Mouse (Mus musculus): ENCODE data around the gene Acot2. TPM values are rescaled to one million over a fixed set of nuclear protein-coding genes. Genes with fewer than 3 reads are reported as not detected.
"Not testable (repeated sequence)": the region's sequence is repeated elsewhere in the genome, so short reads cannot be mapped to it uniquely, and the experiment has no call there.

The Acot2 gene
- total RNA-seq, 1 experiment: 3.7 TPM

DNA sequence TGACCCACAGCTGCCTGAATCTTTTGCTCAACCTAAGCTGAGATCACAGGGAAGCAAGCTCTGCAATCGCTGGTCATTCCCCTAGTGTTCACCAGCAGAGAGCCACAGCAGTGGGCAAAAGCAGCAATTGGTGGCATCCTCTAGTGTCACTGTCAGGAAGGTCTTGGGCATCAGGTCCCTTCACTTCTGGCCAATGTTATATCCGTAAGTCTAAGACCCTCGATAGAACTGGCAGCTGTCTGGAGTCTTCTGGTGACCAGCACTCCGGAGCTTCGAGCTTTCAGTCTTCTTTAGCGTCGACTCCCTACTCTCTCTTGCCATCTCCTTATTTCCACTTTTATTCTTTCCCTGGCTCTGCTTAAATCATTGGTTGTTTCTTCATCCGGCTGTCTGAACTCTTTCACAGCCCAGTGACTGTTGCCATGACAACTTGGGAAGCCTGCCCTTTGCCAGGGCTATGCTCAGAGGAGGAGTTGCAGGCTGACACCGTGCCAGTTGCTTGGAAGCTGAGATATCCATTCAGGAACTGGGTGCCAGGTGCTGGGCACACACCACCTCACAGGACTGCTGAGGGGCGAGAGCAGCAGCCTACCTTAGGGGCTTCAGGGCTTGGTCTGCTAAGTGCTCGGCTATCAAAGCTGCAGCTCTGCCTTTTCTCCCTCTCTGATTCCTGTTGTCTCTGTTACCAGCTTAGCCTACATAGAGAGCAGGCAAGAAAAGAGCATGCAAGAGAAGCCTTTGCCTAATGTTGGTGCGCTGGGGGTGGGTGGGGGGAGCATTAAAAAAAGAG is 23.8 kb downstream of the Acot2 start:
- in situ Hi-C loops (cut with MboI; ENCODE audit: low sequenced_read_pairs in 2 of 2, unreplicated experiment in 2 of 2): no loop called here
- TF ChIP-seq ZC3H11A (IDR thresholded peaks at IDR 0.05; ENCODE audit: borderline replicate concordance, low read depth, low read length) (no peak), HCFC1 (IDR thresholded peaks at IDR 0.05; ENCODE audit: borderline replicate concordance, insufficient read depth, low read length) (no peak), MAFK (IDR thresholded peaks at IDR 0.05; ENCODE audit: insufficient read depth, low read depth, low read length) (no peak), ZNF384 (IDR thresholded peaks at IDR 0.05; ENCODE audit: low read depth, low read length) (no peak)
- H3K9me3 ChIP-seq (ENCODE audit: control insufficient read depth, insufficient read depth, low read depth, low read length): no peaks in the 10 kb centered on the region
- DNase-seq (ENCODE audit: low read depth, low spot score): no peak
- H3K36me3 ChIP-seq (ENCODE audit: control insufficient read depth, insufficient read depth, low read length, poor library complexity, severe bottlenecking): no peaks in the 10 kb centered on the region; the same call in 1 of the 2 replicates
- no peak overlapping the region for H3K9ac ChIP-seq (ENCODE audit: insufficient read depth, low read depth, low read length, poor library complexity, severe bottlenecking)
- no peak overlapping the region for H3K4me3 ChIP-seq (ENCODE audit: insufficient read depth in 1 of 2, low read depth in 1 of 2, low read length in 2 of 2, poor library complexity in 1 of 2, severe bottlenecking in 1 of 2)
- H3K27ac ChIP-seq (ENCODE audit: insufficient read depth, low read depth, low read length, poor library complexity, severe bottlenecking): no peak overlapping the region
- H3K4me1 ChIP-seq (ENCODE audit: control insufficient read depth in 2 of 2, insufficient read depth in 2 of 2, low read length in 2 of 2, poor library complexity in 1 of 2): peaks cover 0 to 2% of the 10 kb centered on the region in 2 experiments; a peak in 2 of 4 replicates

DNA sequence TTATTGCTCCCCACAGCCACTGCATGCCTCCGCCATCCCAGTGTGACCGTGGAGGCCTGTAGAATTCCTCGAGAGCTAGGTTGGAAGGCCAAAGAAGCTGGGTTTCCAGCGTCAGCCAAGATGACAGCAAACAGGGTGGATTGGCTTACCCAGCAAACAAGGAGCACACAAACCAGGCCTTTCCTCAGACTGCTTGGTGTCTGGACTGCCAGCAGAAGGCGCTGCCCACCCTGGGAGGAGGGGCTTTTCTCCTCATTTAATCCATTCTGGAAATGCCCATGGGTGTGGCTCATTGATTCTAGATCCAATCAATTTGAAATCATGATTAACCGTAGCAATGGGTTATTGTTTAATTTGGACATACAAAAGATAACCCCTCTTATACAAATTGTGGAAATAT is 25.5 kb downstream of the Acot2 start:
- H3K9ac ChIP-seq (ENCODE audit: insufficient read depth, low read depth, low read length, poor library complexity, severe bottlenecking): no peak overlapping the region
- in situ Hi-C loops (cut with MboI; ENCODE audit: low sequenced_read_pairs in 2 of 2, unreplicated experiment in 2 of 2): no loop called here
- H3K27ac ChIP-seq (ENCODE audit: insufficient read depth, low read depth, low read length, poor library complexity, severe bottlenecking): no peak overlapping the region
- H3K36me3 ChIP-seq (ENCODE audit: control insufficient read depth, insufficient read depth, low read length, poor library complexity, severe bottlenecking): no peaks in the 10 kb centered on the region; the same call in 1 of the 2 replicates
- TF ChIP-seq CHD2 (IDR thresholded peaks at IDR 0.05; ENCODE audit: low read depth, low read length) (no peak), ZC3H11A (IDR thresholded peaks at IDR 0.05; ENCODE audit: borderline replicate concordance, low read depth, low read length) (no peak), HCFC1 (IDR thresholded peaks at IDR 0.05; ENCODE audit: borderline replicate concordance, insufficient read depth, low read length) (no peak), ZNF384 (IDR thresholded peaks at IDR 0.05; ENCODE audit: low read depth, low read length) (no peak), MAFK (IDR thresholded peaks at IDR 0.05; ENCODE audit: insufficient read depth, low read depth, low read length) (no peak)
- no peaks in the 10 kb centered on the region; the same call in 1 of the 2 replicates for H3K9me3 ChIP-seq (ENCODE audit: control insufficient read depth, insufficient read depth, low read depth, low read length)
- no peak overlapping the region for H3K4me3 ChIP-seq (ENCODE audit: insufficient read depth in 1 of 2, low read depth in 1 of 2, low read length in 2 of 2, poor library complexity in 1 of 2, severe bottlenecking in 1 of 2)
- DNase-seq (ENCODE audit: low read depth, low spot score): no peak
- peaks cover 0 to 2% of the 10 kb centered on the region in 2 experiments; a peak in 2 of 4 replicates for H3K4me1 ChIP-seq (ENCODE audit: control insufficient read depth in 2 of 2, insufficient read depth in 2 of 2, low read length in 2 of 2, poor library complexity in 1 of 2)

DNA sequence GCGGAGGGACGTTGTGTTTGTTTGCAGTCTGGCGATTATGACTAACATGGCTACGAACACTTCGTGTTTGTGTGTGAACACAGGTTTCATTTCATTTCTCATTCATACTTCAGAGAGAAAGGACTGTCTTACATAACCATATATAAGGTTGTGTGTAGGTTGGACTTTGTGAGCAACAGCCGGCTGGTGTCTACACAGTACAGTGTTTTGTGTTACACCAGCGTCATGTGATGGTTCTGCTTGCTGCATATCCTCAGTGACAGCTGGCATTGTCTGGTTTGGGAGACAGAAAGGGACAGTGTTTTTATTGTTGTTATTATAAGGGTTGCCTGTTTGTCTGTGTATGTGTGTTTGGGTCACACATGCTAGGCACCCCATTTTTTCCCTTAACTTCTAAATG is 26.0 kb downstream of the Acot2 start:
- no peaks in the 10 kb centered on the region; the same call in 1 of the 2 replicates for H3K9me3 ChIP-seq (ENCODE audit: control insufficient read depth, insufficient read depth, low read depth, low read length)
- H3K27ac ChIP-seq (ENCODE audit: insufficient read depth, low read depth, low read length, poor library complexity, severe bottlenecking): no peak overlapping the region
- no peak for DNase-seq (ENCODE audit: low read depth, low spot score)
- TF ChIP-seq CHD2 (IDR thresholded peaks at IDR 0.05; ENCODE audit: low read depth, low read length): no peak
- no peak for TF ChIP-seq MAFK (IDR thresholded peaks at IDR 0.05; ENCODE audit: insufficient read depth, low read depth, low read length)
- no peak for TF ChIP-seq HCFC1 (IDR thresholded peaks at IDR 0.05; ENCODE audit: borderline replicate concordance, insufficient read depth, low read length)
- TF ChIP-seq ZC3H11A (IDR thresholded peaks at IDR 0.05; ENCODE audit: borderline replicate concordance, low read depth, low read length): no peak
- TF ChIP-seq ZNF384 (IDR thresholded peaks at IDR 0.05; ENCODE audit: low read depth, low read length): no peak
- H3K4me1 ChIP-seq (ENCODE audit: control insufficient read depth in 2 of 2, insufficient read depth in 2 of 2, low read length in 2 of 2, poor library complexity in 1 of 2): peaks cover 0 to 2% of the 10 kb centered on the region in 2 experiments; a peak in 2 of 4 replicates
- in situ Hi-C loops (cut with MboI; ENCODE audit: low sequenced_read_pairs in 2 of 2, unreplicated experiment in 2 of 2): no loop called here
- H3K36me3 ChIP-seq (ENCODE audit: control insufficient read depth, insufficient read depth, low read length, poor library complexity, severe bottlenecking): no peaks in the 10 kb centered on the region; the same call in 1 of the 2 replicates
- H3K9ac ChIP-seq (ENCODE audit: insufficient read depth, low read depth, low read length, poor library complexity, severe bottlenecking): no peak overlapping the region
- no peak overlapping the region for H3K4me3 ChIP-seq (ENCODE audit: insufficient read depth in 1 of 2, low read depth in 1 of 2, low read length in 2 of 2, poor library complexity in 1 of 2, severe bottlenecking in 1 of 2)

DNA sequence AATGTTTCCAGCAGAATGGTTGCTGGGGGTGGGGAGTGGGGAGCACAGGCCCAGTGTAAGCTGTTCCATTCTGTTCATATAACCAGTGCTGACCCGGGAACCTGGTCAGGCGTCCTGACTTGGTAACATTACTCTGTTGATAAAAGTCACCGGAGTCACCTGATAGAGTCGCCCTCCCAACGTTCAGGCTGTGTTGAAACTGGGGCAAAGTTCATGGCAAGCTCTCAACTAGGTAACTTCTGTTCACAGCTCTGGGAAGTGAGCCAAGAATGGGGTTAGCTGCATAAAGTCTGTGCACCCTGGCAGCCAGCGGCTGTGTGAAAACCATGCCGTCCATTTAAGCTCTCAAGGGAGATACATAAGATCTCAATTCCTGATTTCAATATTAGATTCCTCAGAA is 32.9 kb downstream of the Acot2 start:
- H3K27ac ChIP-seq (ENCODE audit: insufficient read depth, low read depth, low read length, poor library complexity, severe bottlenecking); H3K36me3 ChIP-seq (ENCODE audit: control insufficient read depth, insufficient read depth, low read length, poor library complexity, severe bottlenecking); H3K4me1 ChIP-seq (ENCODE audit: control insufficient read depth in 2 of 2, insufficient read depth in 2 of 2, low read length in 2 of 2, poor library complexity in 1 of 2); in situ Hi-C loops (cut with MboI; ENCODE audit: low sequenced_read_pairs in 2 of 2, unreplicated experiment in 2 of 2); H3K9me3 ChIP-seq (ENCODE audit: control insufficient read depth, insufficient read depth, low read depth, low read length); H3K9ac ChIP-seq (ENCODE audit: insufficient read depth, low read depth, low read length, poor library complexity, severe bottlenecking); DNase-seq (ENCODE audit: low read depth, low spot score); H3K4me3 ChIP-seq (ENCODE audit: insufficient read depth in 1 of 2, low read depth in 1 of 2, low read length in 2 of 2, poor library complexity in 1 of 2, severe bottlenecking in 1 of 2): not testable (repeated sequence)

DNA sequence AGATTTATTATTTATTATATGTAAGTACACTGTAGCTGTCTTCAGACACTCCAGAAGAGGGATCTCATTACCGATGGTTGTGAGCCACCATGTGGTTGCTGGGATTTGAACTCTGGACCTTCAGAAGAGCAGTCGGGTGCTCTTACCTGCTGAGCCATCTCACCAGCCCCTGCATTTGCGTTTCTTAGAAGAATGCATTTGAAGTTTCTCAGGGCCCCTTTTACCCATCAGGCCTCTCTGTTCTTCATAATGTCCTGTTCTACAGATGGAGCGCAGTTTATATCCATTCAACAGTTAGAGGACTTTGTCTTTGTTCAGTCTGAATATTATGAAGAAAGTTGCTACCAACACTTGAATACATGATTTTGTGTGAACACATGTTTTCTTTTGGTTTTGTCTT is 34.6 kb downstream of the Acot2 start:
- in situ Hi-C loops (cut with MboI; ENCODE audit: low sequenced_read_pairs in 2 of 2, unreplicated experiment in 2 of 2); H3K4me3 ChIP-seq (ENCODE audit: insufficient read depth in 1 of 2, low read depth in 1 of 2, low read length in 2 of 2, poor library complexity in 1 of 2, severe bottlenecking in 1 of 2); H3K36me3 ChIP-seq (ENCODE audit: control insufficient read depth, insufficient read depth, low read length, poor library complexity, severe bottlenecking); H3K9ac ChIP-seq (ENCODE audit: insufficient read depth, low read depth, low read length, poor library complexity, severe bottlenecking); H3K27ac ChIP-seq (ENCODE audit: insufficient read depth, low read depth, low read length, poor library complexity, severe bottlenecking); H3K9me3 ChIP-seq (ENCODE audit: control insufficient read depth, insufficient read depth, low read depth, low read length); H3K4me1 ChIP-seq (ENCODE audit: control insufficient read depth in 2 of 2, insufficient read depth in 2 of 2, low read length in 2 of 2, poor library complexity in 1 of 2); DNase-seq (ENCODE audit: low read depth, low spot score): not testable (repeated sequence)
